Mouse (Mus musculus) testis, postnatal 14 days (tissue): Measurements from ENCODE around the gene Ttll3.

Experiments used
- DNase-seq: peaks from one replicate; pipeline ENCODE4 v3.0.0; 2021; ENCODE audit warnings: low spot score

Gene Ttll3

GRCm38 (mm10) chr6:113464040-113464439, 75.0 kb downstream of the Ttll3 start:
- DNase-seq: no peak
